Mouse (Mus musculus): ENCODE data around the gene Ess2.

The Ess2 gene

DNA sequence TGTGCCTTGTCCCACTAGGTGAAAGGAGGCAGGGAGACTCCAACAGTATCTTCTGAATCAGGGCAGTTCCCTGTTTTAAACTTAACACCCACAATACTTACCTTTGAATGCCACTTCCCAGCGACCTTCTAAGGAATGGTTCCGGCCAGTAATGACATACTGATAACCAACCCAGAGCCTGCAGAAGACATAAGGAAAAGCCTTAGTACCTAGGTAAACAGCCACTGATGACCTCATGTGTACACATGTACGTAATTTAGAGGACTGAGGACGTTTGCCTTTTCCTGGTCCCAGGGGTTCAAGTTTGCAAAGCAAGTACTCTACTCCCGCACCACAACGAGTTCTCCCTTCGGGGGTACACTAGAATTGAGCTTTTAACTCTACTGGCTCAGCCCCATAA, 54.0 kb downstream of the Ess2 start:
- DNase-seq (ENCODE audit: low read depth, low spot score) = no peak

GRCm38 (mm10) chr16:17853263-17853662, 57.9 kb downstream of the Ess2 start:
- no peak for DNase-seq (ENCODE audit: low read depth, low spot score)

DNA sequence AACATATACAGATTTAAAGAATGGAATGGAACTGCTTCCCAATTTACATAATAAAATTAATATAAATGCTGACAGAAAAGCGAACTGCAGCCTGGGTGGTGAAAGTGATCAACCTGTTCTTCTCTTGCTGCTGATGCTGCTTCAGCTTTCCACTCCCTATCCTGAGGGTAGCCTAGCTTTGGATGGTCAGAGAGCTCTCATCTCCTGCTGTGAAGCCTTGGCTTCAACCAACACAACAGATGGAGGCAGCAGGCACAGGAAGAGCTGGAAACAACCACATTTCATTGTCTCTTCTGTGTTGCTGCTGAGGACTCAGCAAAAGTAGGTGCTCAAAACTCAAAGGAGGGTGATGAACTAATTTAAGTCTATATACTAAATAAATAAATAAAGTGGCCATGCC, 59.3 kb downstream of the Ess2 start:
- DNase-seq (ENCODE audit: low read depth, low spot score) = no peak

DNA sequence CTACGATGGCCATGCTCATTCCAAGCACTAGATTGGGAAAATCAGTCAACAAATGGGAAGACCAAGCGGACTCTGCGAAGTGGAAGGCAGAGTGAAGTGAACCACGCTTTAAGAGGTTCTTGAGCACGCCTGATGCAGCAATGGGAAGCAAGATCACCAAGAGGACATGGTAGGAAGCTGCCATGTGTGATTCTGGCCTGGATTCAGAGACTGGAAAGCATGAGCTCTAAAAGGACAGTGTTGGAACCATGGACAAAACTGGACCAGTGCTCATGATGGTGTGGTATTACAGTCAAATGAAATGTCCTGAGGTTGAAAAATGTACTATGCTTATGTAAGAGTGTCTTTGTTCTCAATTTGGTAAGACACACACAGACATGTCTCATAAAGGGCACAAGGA, 59.8 kb downstream of the Ess2 start:
- DNase-seq (ENCODE audit: low read depth, low spot score) = no peak

Measured in retina, adult 2 months (tissue).